Mouse (Mus musculus): ENCODE data around the gene Snrnp35. TPM values are rescaled to one million over a fixed set of nuclear protein-coding genes. Genes with fewer than 3 reads are reported as not detected.
"Not testable (repeated sequence)": the region's sequence is repeated elsewhere in the genome, so short reads cannot be mapped to it uniquely, and the experiment has no call there.

The Snrnp35 gene
- total and polyA plus RNA-seq, 2 experiments, result 2.5 to 3.7 TPM

DNA sequence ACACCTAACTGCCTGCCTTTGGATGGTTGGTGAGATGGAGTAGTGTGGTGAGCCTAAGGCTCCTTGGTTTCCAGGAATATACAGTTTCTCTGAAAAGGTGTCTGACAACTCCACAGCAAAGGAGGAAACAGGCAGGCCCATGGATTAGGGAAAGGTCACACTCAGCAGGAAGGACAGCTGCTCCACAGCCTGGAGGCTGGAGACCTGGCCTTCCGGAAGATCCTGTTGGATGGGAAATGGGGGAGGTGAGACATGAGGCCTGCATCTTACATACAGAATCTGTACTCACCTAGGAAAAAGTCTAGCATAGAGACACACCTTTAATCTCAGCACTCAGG, 28.9 kb upstream of the Snrnp35 start:
- Histone ChIP-seq H3K79me2 (ENCODE audit: control insufficient read depth, insufficient read depth, low read length) (no peaks in the 10 kb centered on the region), H3K4me1 (ENCODE audit: control insufficient read depth, insufficient read depth, low read length) (peaks cover 12% of the 10 kb centered on the region; the same call in 1 of the 2 replicates), H3K36me3 (ENCODE audit: control insufficient read depth, insufficient read depth, low read length) (peaks cover 27% of the 10 kb centered on the region), H3K9ac (ENCODE audit: low read depth, low read length) (no peak overlapping the region), H3K27ac (replicated peaks; ENCODE audit: insufficient read depth, low read depth, low read length) (no peak overlapping the region), H3K4me3 (ENCODE audit: insufficient read depth, low read depth, low read length) (no peak overlapping the region), H3K27me3 (ENCODE audit: control insufficient read depth, insufficient read depth, low read length) (no peaks in the 10 kb centered on the region)
- WGBS, result 83% methylated on average over 1 of the region's 1 CpGs
- TF ChIP-seq CTCF (IDR thresholded peaks at IDR 0.05; ENCODE audit: low read depth, low read length) (no peak), POLR2A (IDR thresholded peaks at IDR 0.05; ENCODE audit: extremely low read depth, insufficient read depth, low read length) (no peak)
- no peak for DNase-seq (ENCODE audit: extremely low read depth, low read depth, low spot score)

DNA sequence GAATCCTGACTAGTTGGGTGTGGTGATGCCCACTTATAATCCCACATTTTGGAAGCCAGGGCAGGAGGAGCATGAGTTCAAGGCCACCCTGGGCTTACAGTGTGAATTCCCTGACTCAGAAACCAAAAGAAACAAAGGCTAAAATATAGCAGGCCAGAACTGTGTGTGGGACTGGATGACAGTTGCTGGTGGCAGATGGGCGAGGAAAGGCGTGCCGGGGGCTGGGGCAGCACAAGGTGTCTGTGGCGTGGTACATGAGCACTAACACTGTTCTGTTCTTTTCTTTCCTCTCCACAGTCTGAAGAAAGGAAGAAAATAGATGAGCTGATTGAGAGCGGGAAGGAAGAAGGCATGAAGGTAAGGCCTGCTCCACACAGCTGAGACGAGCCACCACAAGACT, 26.2 kb upstream of the Snrnp35 start:
- no peak for DNase-seq (ENCODE audit: extremely low read depth, low read depth, low spot score)
- Histone ChIP-seq H3K27ac (replicated peaks; ENCODE audit: insufficient read depth, low read depth, low read length) (no peak overlapping the region), H3K4me3 (ENCODE audit: insufficient read depth, low read depth, low read length) (no peak overlapping the region), H3K27me3 (ENCODE audit: control insufficient read depth, insufficient read depth, low read length) (no peaks in the 10 kb centered on the region), H3K9ac (ENCODE audit: low read depth, low read length) (no peak overlapping the region), H3K4me1 (ENCODE audit: control insufficient read depth, insufficient read depth, low read length) (no peaks in the 10 kb centered on the region), H3K79me2 (ENCODE audit: control insufficient read depth, insufficient read depth, low read length) (no peaks in the 10 kb centered on the region), H3K36me3 (ENCODE audit: control insufficient read depth, insufficient read depth, low read length) (peaks cover 21% of the 10 kb centered on the region)
- WGBS, result 99% methylated on average over 6 of the region's 6 CpGs
- TF ChIP-seq POLR2A (IDR thresholded peaks at IDR 0.05; ENCODE audit: extremely low read depth, insufficient read depth, low read length) (no peak), CTCF (IDR thresholded peaks at IDR 0.05; ENCODE audit: low read depth, low read length) (no peak)

DNA sequence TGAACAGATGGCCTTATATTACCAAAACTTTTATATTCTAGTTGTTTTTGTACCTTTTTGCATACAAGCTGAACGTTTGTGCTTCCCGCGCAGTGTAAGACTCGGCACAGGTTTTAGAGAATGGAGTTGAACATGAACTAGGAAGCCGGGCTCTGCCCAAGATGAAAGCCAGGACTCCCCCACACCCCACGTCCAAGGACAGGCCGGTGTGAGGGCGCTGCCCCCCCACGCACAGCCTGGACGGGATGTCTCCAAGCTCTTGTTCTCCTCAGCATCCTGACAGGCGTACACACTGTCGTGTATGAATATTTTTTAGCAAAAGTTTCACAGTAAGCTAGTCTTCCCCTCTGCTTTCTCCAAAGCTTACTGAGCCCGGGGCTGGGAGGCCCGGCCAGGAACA, 22.0 kb upstream of the Snrnp35 start:
- H3K27ac ChIP-seq (replicated peaks; ENCODE audit: insufficient read depth, low read depth, low read length); DNase-seq (ENCODE audit: extremely low read depth, low read depth, low spot score); H3K27me3 ChIP-seq (ENCODE audit: control insufficient read depth, insufficient read depth, low read length); H3K79me2 ChIP-seq (ENCODE audit: control insufficient read depth, insufficient read depth, low read length); H3K9ac ChIP-seq (ENCODE audit: low read depth, low read length); H3K4me3 ChIP-seq (ENCODE audit: insufficient read depth, low read depth, low read length); H3K4me1 ChIP-seq (ENCODE audit: control insufficient read depth, insufficient read depth, low read length): not testable (repeated sequence)
- 91% methylated on average over 14 of the region's 14 CpGs for WGBS
- H3K36me3 ChIP-seq (ENCODE audit: control insufficient read depth, insufficient read depth, low read length), result peaks cover 28% of the 10 kb centered on the region

DNA sequence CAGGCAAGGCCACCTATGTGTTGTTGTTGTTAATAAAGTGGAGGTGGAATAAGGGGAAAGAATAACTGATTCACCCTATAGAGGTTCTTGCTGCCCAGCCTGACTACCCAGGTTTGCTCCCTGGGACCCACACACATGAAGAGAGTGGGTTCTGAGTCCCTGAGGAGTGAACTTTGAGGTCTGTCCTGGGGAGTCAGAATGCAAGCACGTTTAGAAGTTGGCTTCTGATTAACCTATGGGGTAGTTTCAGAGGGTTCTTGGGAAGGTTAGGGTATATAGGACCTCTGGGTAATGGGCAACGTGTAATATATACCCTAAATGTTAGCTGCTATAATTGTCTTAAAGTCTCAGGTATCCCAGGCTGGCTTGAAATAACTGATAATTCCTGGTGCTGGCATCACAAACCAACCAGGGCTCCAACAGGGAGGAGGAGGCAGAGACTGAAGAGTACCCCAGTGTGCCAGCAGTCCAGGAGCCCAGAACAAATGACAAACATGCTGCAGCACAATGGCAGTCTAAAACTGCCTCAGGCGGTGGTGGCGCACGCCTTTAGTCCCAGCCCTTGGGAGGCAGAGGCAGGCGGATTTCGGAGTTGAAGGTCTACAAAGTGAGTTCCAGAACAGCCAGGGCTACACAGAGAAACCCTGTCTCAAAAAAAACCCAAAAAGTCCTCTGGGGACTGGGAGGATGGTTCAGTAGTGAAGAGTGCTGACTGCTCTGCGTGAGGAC, 20.5 kb upstream of the Snrnp35 start:
- WGBS, result 88% methylated on average over 8 of the region's 8 CpGs
- no peak for DNase-seq (ENCODE audit: extremely low read depth, low read depth, low spot score)
- no peak overlapping the region for H3K27ac ChIP-seq (replicated peaks; ENCODE audit: insufficient read depth, low read depth, low read length)
- H3K9ac ChIP-seq (ENCODE audit: low read depth, low read length), result no peak overlapping the region
- H3K4me3 ChIP-seq (ENCODE audit: insufficient read depth, low read depth, low read length), result no peak overlapping the region
- no peak for TF ChIP-seq CTCF (IDR thresholded peaks at IDR 0.05; ENCODE audit: low read depth, low read length)
- no peak for TF ChIP-seq POLR2A (IDR thresholded peaks at IDR 0.05; ENCODE audit: extremely low read depth, insufficient read depth, low read length)
- no peaks in the 10 kb centered on the region for H3K4me1 ChIP-seq (ENCODE audit: control insufficient read depth, insufficient read depth, low read length)
- peaks cover 18% of the 10 kb centered on the region for H3K36me3 ChIP-seq (ENCODE audit: control insufficient read depth, insufficient read depth, low read length)
- H3K27me3 ChIP-seq (ENCODE audit: control insufficient read depth, insufficient read depth, low read length), result no peaks in the 10 kb centered on the region
- no peaks in the 10 kb centered on the region for H3K79me2 ChIP-seq (ENCODE audit: control insufficient read depth, insufficient read depth, low read length)

DNA sequence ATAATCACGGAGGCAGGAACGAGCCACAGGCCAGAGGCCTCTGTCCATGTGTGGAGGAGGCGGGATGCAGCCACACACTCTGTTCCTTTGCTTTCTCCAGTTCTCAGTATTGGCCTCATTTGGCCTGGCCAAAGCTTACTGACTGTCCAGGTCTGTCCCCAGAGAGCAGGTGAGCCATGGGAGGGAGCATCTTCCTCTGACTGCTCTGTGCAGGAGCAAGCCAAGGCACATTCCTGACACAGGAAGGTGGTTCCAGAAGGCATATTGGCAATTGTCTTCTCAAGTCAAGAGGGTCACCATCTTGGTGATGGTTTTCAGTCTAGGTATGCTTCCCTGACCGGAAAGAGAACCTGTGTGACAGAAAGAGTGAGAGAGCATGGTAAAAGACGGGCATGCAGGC, 19.5 kb upstream of the Snrnp35 start:
- Histone ChIP-seq H3K4me1 (ENCODE audit: control insufficient read depth, insufficient read depth, low read length) (no peaks in the 10 kb centered on the region), H3K4me3 (ENCODE audit: insufficient read depth, low read depth, low read length) (no peak overlapping the region), H3K9ac (ENCODE audit: low read depth, low read length) (no peak overlapping the region), H3K27me3 (ENCODE audit: control insufficient read depth, insufficient read depth, low read length) (no peaks in the 10 kb centered on the region), H3K27ac (replicated peaks; ENCODE audit: insufficient read depth, low read depth, low read length) (no peak overlapping the region), H3K36me3 (ENCODE audit: control insufficient read depth, insufficient read depth, low read length) (peaks cover 15% of the 10 kb centered on the region), H3K79me2 (ENCODE audit: control insufficient read depth, insufficient read depth, low read length) (no peaks in the 10 kb centered on the region)
- DNase-seq (ENCODE audit: extremely low read depth, low read depth, low spot score), result no peak
- TF ChIP-seq CTCF (IDR thresholded peaks at IDR 0.05; ENCODE audit: low read depth, low read length), result no peak
- TF ChIP-seq POLR2A (IDR thresholded peaks at IDR 0.05; ENCODE audit: extremely low read depth, insufficient read depth, low read length), result no peak
- 91% methylated on average over 5 of the region's 5 CpGs for WGBS

DNA sequence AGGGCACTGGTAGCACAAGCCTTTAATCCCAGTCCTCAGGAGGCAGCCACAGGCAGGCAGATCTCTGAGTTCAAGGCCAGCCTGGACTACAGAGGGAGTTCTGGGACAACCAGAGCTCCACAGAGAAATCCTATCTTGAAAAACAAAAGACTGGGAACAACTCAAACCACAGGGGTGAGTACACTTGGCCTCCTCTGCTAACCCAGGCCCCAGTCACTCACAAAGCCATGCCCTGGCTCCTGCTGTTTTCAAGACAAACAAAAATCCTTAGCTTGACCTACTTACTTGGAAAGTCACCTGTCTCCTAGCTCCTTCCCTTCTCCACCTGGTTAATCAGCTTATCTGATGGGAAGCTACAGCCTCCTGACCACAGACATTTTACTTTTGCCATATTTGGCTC, 18.0 kb upstream of the Snrnp35 start:
- Histone ChIP-seq H3K79me2 (ENCODE audit: control insufficient read depth, insufficient read depth, low read length) (no peaks in the 10 kb centered on the region), H3K36me3 (ENCODE audit: control insufficient read depth, insufficient read depth, low read length) (peaks cover 22% of the 10 kb centered on the region), H3K4me3 (ENCODE audit: insufficient read depth, low read depth, low read length) (no peak overlapping the region), H3K9ac (ENCODE audit: low read depth, low read length) (no peak overlapping the region), H3K4me1 (ENCODE audit: control insufficient read depth, insufficient read depth, low read length) (no peaks in the 10 kb centered on the region), H3K27ac (replicated peaks; ENCODE audit: insufficient read depth, low read depth, low read length) (no peak overlapping the region), H3K27me3 (ENCODE audit: control insufficient read depth, insufficient read depth, low read length) (no peaks in the 10 kb centered on the region)
- DNase-seq (ENCODE audit: extremely low read depth, low read depth, low spot score), result peak; percentile 28
- TF ChIP-seq POLR2A (IDR thresholded peaks at IDR 0.05; ENCODE audit: extremely low read depth, insufficient read depth, low read length) (no peak), CTCF (IDR thresholded peaks at IDR 0.05; ENCODE audit: low read depth, low read length) (no peak)
